Mouse (Mus musculus) left cerebral cortex, adult 2 months (tissue): ENCODE data around the gene Kctd13. TPM values are rescaled to one million over a fixed set of nuclear protein-coding genes. Genes with fewer than 3 reads are reported as not detected.

ENCODE experiments used
- DNase-seq, 2 experiments: peaks; one replicate each; pipeline ENCODE4 v3.0.0; 2021 to 2022; ENCODE audit warnings: low spot score in 2 of 2, mixed read lengths in 1 of 2; ENCODE audit errors: extremely low spot score in 1 of 2
- H3K27ac ChIP-seq: fragments of 200-600 bp; 2 replicates; pipeline ENCODE4 v1.8.1; 2022
- H3K4me3 ChIP-seq: fragments of 200-600 bp; 2 replicates; pipeline ENCODE4 v1.8.1; 2022
- CTCF ChIP-seq: fragments of 200-600 bp; IDR thresholded peaks from 2 replicates; pipeline ENCODE4 v1.8.1; 2022; ENCODE audit warnings: antibody characterized with exemption, mild to moderate bottlenecking, moderate library complexity
- intact Hi-C: fragments of 180-260 bp; cut with DNase I; formaldehyde crosslinking; loops from one replicate; pipeline ENCODE4 v1.15.1; 2025
- total RNA-seq, 2 experiments: library from RNA; stranded (reverse); gene quantifications; 2 replicates each; pipeline ENCODE4 v1.2.3; 2021

The Kctd13 gene
- total RNA-seq, 2 experiments from 2014 or later = 135 to 146 TPM

GRCm38 (mm10) chr7:126948626-126949025 lies 19.9 kb downstream of the Kctd13 start:
- H3K4me3 ChIP-seq = peak overlapping the region; percentile 79
- no peak for TF ChIP-seq CTCF
- intact Hi-C loops = loop anchor here (2.0 to 5.0 kb wide), 2 partner anchors 64 to 154 kb away; partner anchors contain the start of gene Taok2
- peak overlapping the region; percentile 93 for H3K27ac ChIP-seq
- no peak for DNase-seq

DNA sequence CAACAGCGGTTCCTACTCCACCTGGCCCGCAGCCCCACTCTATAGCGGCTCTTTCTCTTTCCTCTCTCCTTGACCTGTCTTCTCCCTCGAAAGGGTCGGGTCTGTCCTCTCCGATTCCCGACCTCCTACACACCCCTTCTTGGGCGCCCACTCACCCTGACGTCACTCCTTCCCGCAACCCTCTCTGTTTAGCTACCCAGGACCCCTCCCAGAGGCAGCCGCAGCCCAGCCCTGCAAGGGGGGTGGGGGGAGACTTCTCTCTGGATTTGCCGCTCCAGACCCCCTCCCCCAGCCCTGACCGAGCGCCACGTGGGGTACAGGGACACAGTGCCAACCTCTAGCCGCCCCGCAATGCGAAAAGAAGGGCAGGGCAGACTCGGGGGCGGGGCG lies 20.7 kb downstream of the Kctd13 start, which contains the start of gene Asphd1:
TSS of gene Asphd1 (minus strand) at position 180 of the 390 bp plus-strand sequence.
- no peak for TF ChIP-seq CTCF
- peak within 1 kb of the TSS; percentile 93 for H3K27ac ChIP-seq
- intact Hi-C loops = loop anchor here (2.0 to 5.0 kb wide), 2 partner anchors 65 to 153 kb away; partner anchors contain the start of gene Taok2
- peak within 1 kb of the TSS; percentile 79 for H3K4me3 ChIP-seq
- peak; percentile 72 to 73 for DNase-seq

DNA sequence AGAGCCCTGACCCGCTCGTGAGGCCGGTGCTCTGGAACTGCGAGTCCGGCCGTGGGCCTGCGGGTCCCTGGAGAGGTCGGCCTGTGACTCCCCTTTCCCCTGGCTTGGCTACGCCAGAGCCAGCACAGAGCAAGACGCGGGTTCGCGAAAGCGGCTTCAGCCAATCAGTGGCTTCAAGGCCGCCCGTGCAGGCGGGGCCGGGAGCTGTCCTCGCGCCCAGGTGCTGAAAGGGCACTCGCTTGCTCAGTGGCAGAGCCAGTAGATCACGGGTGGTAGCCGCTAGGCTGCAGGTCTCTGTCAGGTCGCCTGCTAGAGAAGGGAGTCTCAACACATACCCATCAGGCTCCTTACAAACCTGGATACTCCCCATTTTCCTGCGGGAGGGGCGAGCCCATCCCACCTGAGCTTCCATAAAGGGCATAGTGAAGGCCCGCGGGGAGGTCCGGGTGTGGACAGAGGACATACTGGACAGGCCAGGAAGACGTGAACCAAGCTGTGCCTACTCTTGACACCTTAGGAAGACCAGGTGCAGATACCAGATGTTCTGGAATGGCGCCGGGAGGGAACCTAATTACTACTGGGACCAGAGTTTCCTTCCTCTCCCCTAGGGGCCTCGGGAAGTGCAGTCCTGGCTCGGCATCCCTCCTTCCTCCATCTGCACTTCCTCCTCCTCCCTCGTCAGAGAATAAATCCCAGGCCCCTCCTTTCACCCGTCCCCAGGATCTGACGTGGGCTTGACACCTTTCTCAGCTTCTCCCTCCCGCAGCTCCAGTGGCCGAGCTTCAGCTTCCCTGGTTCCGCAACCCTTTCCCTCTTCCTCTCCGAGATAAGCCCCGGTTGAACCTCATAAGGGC lies 21.3 kb downstream of the Kctd13 start, which contains the start of gene Sez6l2:
TSS of gene Sez6l2 (plus strand) at position 771 of the 854 bp plus-strand sequence.
- Histone ChIP-seq H3K27ac (peak within 1 kb of the TSS; percentile 93), H3K4me3 (peak within 1 kb of the TSS; percentile 79)
- no peak for TF ChIP-seq CTCF
- intact Hi-C loops = loop anchor here (2.0 to 10.0 kb wide), 4 partner anchors 65 to 152 kb away; partner anchors contain the start of genes Maz and Taok2
- peak; percentile 82 to 83 for DNase-seq

GRCm38 (mm10) chr7:126950647-126951615 lies 22.3 kb downstream of the Kctd13 start:
- no peak for TF ChIP-seq CTCF
- DNase-seq = peak in 1 of 2 experiments; percentile 41
- H3K4me3 ChIP-seq = peak overlapping the region; percentile 79
- intact Hi-C loops = loop anchor here (2.0 to 10.0 kb wide), 2 partner anchors 76 to 126 kb away; partner anchors contain the start of gene Maz
- peak overlapping the region; percentile 93 for H3K27ac ChIP-seq

- TF ChIP-seq CTCF = no peak
- DNase-seq = no peak
- peak overlapping the region; percentile 79 for H3K4me3 ChIP-seq
- H3K27ac ChIP-seq = peak overlapping the region; percentile 93
- intact Hi-C loops = loop anchor here (2.0 to 10.0 kb wide), 2 partner anchors 75 to 127 kb away; partner anchors contain the start of gene Maz
These were observed 23.1 kb downstream of the Kctd13 start for GRCm38 (mm10) chr7:126951741-126952140.

DNA sequence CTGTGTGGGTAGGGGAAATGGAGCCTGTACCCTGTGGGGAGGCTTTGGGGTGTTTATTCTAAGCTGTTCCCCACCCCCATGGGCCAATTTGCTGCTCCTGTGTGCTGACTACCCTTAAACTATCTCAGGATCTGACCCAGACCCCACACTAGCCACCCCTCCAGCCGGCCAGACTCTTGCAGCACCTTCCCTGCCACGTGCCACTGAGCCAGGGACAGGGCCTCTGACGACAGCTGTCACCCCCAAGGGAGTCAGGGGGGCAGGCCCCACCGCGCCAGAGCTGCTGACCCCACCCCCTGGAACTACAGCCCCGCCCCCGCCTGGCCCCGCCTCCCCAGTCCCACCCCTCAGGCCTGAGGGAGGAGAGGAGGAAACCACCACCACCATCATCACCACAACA lies 24.0 kb downstream of the Kctd13 start:
- H3K27ac ChIP-seq = peak overlapping the region; percentile 93
- no peak for DNase-seq
- TF ChIP-seq CTCF = no peak
- peak overlapping the region; percentile 79 for H3K4me3 ChIP-seq
- intact Hi-C loops = loop anchor here (10.0 kb wide), 1 partner anchor 128 kb away; no protein-coding TSS in a partner anchor

DNA sequence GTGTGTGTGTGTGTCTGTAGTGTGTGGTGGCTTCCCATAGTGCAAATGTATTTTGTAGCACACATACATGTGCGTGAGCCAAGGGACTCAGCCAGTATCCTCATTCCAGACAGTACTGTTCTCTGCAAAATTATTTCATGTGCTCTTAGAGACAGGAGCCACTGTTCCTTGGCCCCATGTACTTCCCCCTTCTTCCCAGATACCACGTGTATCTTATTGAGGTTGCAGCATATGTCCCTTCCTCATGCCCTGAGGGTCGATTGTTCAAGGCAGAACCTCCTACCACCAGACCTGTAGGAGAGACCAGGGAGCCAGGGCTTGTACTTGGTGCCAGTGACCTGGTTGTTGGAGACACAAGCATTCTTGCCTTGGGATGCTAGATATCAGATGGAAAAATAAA lies 26.4 kb downstream of the Kctd13 start:
- H3K4me3 ChIP-seq = no peak overlapping the region
- DNase-seq = no peak
- no peak overlapping the region for H3K27ac ChIP-seq
- TF ChIP-seq CTCF = no peak
- intact Hi-C loops = loop anchor here (10.0 kb wide), 1 partner anchor 130 kb away; no protein-coding TSS in a partner anchor

GRCm38 (mm10) chr7:126959780-126960179 lies 31.1 kb downstream of the Kctd13 start:
- Histone ChIP-seq H3K27ac (no peak overlapping the region), H3K4me3 (no peak overlapping the region)
- DNase-seq = no peak
- TF ChIP-seq CTCF = no peak
- intact Hi-C loops = loop anchor here (10.0 kb wide), 1 partner anchor 135 kb away; no protein-coding TSS in a partner anchor

GRCm38 (mm10) chr7:126961095-126961494 lies 32.4 kb downstream of the Kctd13 start:
- Histone ChIP-seq H3K4me3 (no peak overlapping the region), H3K27ac (no peak overlapping the region)
- no peak for TF ChIP-seq CTCF
- intact Hi-C loops = no loop called here
- DNase-seq = no peak

- no peak for TF ChIP-seq CTCF
- Histone ChIP-seq H3K27ac (peak overlapping the region; percentile 40; the same call in 1 of the 2 replicates), H3K4me3 (no peak overlapping the region)
- intact Hi-C loops = no loop called here
- DNase-seq = no peak
These were observed 33.3 kb downstream of the Kctd13 start for GRCm38 (mm10) chr7:126961965-126962364.
